Mouse (Mus musculus) liver, embryonic 14.5 days (tissue): ENCODE data around the gene Kif18a.

Experiments used
- CTCF ChIP-seq: IDR thresholded peaks from 2 replicates; pipeline ENCODE4 v1.5.1; 2016; ENCODE audit warnings: antibody characterized with exemption, low read depth, control low read depth
- EP300 ChIP-seq: IDR thresholded peaks from 2 replicates; pipeline ENCODE4 v1.6.1; 2016; ENCODE audit warnings: antibody characterized with exemption, low read depth

DNA sequence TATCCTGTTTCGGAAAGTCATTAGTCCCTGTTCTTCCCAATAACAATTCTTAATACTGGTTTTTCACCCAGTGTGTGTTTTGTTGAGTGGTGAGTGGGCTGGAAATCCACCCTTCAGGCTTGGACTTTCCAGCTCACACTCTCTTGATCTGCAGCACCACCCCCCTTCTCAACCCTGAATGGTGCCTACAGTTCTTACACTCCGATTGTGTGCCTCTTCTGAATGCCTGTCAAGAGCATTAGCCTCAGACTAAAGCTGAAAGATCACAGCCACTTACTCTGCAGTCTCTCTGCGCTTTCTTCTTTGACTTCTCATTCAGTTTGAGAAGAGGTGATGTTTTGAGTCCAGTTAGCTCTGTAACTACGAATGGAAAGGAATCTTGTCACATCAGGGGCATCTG lies 64.8 kb downstream of the Kif18a start:
- TF ChIP-seq EP300: no peak
- TF ChIP-seq CTCF: no peak
